Mouse (Mus musculus) hindbrain, embryonic 16.5 days (tissue): ENCODE measurements around the gene Gm43951. TPM values are rescaled to one million over a fixed set of nuclear protein-coding genes. Genes with fewer than 3 reads are reported as not detected.

Experiments
- ATAC-seq: fragments of 200-750 bp; cut with Nextera tagmentation; 2 replicates; pipeline ENCODE4 v1.8.0; 2017; ENCODE audit warnings: moderate TSS enrichment, moderate library complexity
- H3K27ac ChIP-seq: fragments of 300-500 bp; sonication (generic); 2 replicates; pipeline ENCODE4 v1.5.1; 2014; ENCODE audit warnings: low read depth, mild to moderate bottlenecking, control low read depth, low read length, moderate library complexity
- H3K27me3 ChIP-seq: fragments of 300-500 bp; sonication (generic); replicated peaks from 2 replicates; pipeline ENCODE4 v1.6.1; 2014; ENCODE audit warnings: low read length; ENCODE audit not compliant: control insufficient read depth, insufficient read depth
- H3K36me3 ChIP-seq: fragments of 300-500 bp; sonication (generic); 2 replicates; pipeline ENCODE4 v1.6.1; 2014; ENCODE audit warnings: mild to moderate bottlenecking, low read length, moderate library complexity, mixed read lengths; ENCODE audit not compliant: control insufficient read depth, insufficient read depth
- H3K4me1 ChIP-seq: fragments of 300-500 bp; sonication (generic); 2 replicates; pipeline ENCODE4 v1.6.1; 2014; ENCODE audit warnings: low read depth, low read length; ENCODE audit not compliant: control insufficient read depth, insufficient read depth
- H3K4me2 ChIP-seq: fragments of 300-500 bp; sonication (generic); 2 replicates; pipeline ENCODE4 v1.6.1; 2014; ENCODE audit warnings: mild to moderate bottlenecking, low read length, control low read depth, moderate library complexity
- H3K4me3 ChIP-seq: fragments of 300-500 bp; sonication (generic); 2 replicates; pipeline ENCODE4 v1.5.1; 2014; ENCODE audit warnings: mild to moderate bottlenecking, low read length, control low read depth, moderate library complexity
- H3K9ac ChIP-seq: fragments of 300-500 bp; sonication (generic); 2 replicates; pipeline ENCODE4 v1.6.1; 2014; ENCODE audit warnings: low read depth, mild to moderate bottlenecking, control low read depth, low read length, moderate library complexity
- H3K9me3 ChIP-seq: fragments of 300-500 bp; sonication (generic); 2 replicates; pipeline ENCODE4 v1.6.1; 2014; ENCODE audit warnings: mild to moderate bottlenecking, low read length, moderate library complexity; ENCODE audit not compliant: control insufficient read depth
- WGBS: fragments of 180-500 bp; shearing (Covaris S2); extraction: QIAGEN DNeasy Blood & Tissue Kit; methylation state at CpG from one replicate; pipeline ENCODE4 v1.1.7; 2014; 5-methylcytosine and 5-hydroxymethylcytosine counted together
- polyA plus RNA-seq: library from polyadenylated mRNA; unstranded; fragments of >200 nt; fragmentation: Nextera tagmentation; extraction: Ambion mirVana; gene quantifications from 2 replicates; pipeline ENCODE4 v1.2.1, GENCODE M21; 2015

Gm43951 gene
- polyA plus RNA-seq, 1 experiment from 2014 or later = 1.4 TPM

GRCm38 (mm10) chr11:72207204-72207833, 679 bp upstream of the Gm43951 start, which contains the start of the genes 4933427D14Rik and Txndc17:
4933427D14Rik (minus strand) TSS chr11:72207459.
Txndc17 (plus strand) TSS chr11:72207547.
- peak; percentile 93 for ATAC-seq
- H3K27me3 ChIP-seq = no peaks in the 10 kb centered on the region
- H3K4me2 ChIP-seq = peak within 1 kb of the TSS; percentile 87
- peak within 1 kb of the TSS; percentile 76 for H3K27ac ChIP-seq
- peak within 1 kb of the TSS; percentile 81 for H3K9ac ChIP-seq
- no peaks in the 10 kb centered on the region for H3K9me3 ChIP-seq
- 0% methylated on average over 42 of the region's 42 CpGs for WGBS
- H3K4me1 ChIP-seq = peaks cover 24% of the 10 kb centered on the region
- H3K4me3 ChIP-seq = peak within 1 kb of the TSS; percentile 65
- H3K36me3 ChIP-seq = peaks cover 13% of the 10 kb centered on the region

GRCm38 (mm10) chr11:72205256-72205655, 1.4 kb downstream of the Gm43951 start:
- Histone ChIP-seq H3K4me1 (peaks cover 24% of the 10 kb centered on the region), H3K9ac (peak overlapping the region; percentile 81; the same call in 1 of the 2 replicates), H3K27ac (no peak overlapping the region), H3K27me3 (no peaks in the 10 kb centered on the region), H3K4me3 (no peak overlapping the region), H3K4me2 (peak overlapping the region; percentile 87), H3K9me3 (no peaks in the 10 kb centered on the region), H3K36me3 (peaks cover 7% of the 10 kb centered on the region)
- no peak for ATAC-seq
- whole genome bisulfite sequencing = 82% methylated on average over 6 of the region's 6 CpGs

GRCm38 (mm10) chr11:72203440-72203839, 3.2 kb downstream of the Gm43951 start:
- WGBS = 72% methylated on average over 1 of the region's 1 CpGs
- Histone ChIP-seq H3K36me3 (peaks cover under 1% of the 10 kb centered on the region), H3K4me2 (no peak overlapping the region), H3K9ac (no peak overlapping the region), H3K4me1 (peaks cover 24% of the 10 kb centered on the region), H3K27ac (no peak overlapping the region), H3K27me3 (no peaks in the 10 kb centered on the region), H3K4me3 (no peak overlapping the region), H3K9me3 (no peaks in the 10 kb centered on the region)
- no peak for ATAC-seq

- peaks cover 10% of the 10 kb centered on the region for H3K36me3 ChIP-seq
- no peaks in the 10 kb centered on the region for H3K9me3 ChIP-seq
- ATAC-seq = no peak
- WGBS = 90% methylated on average over 8 of the region's 8 CpGs
- H3K27me3 ChIP-seq = no peaks in the 10 kb centered on the region
- H3K4me2 ChIP-seq = no peak overlapping the region
- no peak overlapping the region for H3K9ac ChIP-seq
- H3K4me1 ChIP-seq = no peaks in the 10 kb centered on the region
- H3K4me3 ChIP-seq = no peak overlapping the region
- no peak overlapping the region for H3K27ac ChIP-seq
Measured at GRCm38 (mm10) chr11:72196506-72196905, 10.1 kb downstream of the Gm43951 start.

- Histone ChIP-seq H3K4me2 (no peak overlapping the region), H3K36me3 (peaks cover 10% of the 10 kb centered on the region), H3K4me1 (no peaks in the 10 kb centered on the region), H3K27ac (no peak overlapping the region), H3K9ac (no peak overlapping the region), H3K27me3 (no peaks in the 10 kb centered on the region), H3K9me3 (no peaks in the 10 kb centered on the region), H3K4me3 (no peak overlapping the region)
- 95% methylated on average over 2 of the region's 2 CpGs for WGBS
- no peak for ATAC-seq
Measured at GRCm38 (mm10) chr11:72194259-72194658, 12.4 kb downstream of the Gm43951 start.

- no peaks in the 10 kb centered on the region for H3K9me3 ChIP-seq
- H3K4me3 ChIP-seq = no peak overlapping the region
- no peaks in the 10 kb centered on the region for H3K4me1 ChIP-seq
- no peak overlapping the region for H3K9ac ChIP-seq
- WGBS = 75% methylated on average over 1 of the region's 1 CpGs
- no peak overlapping the region for H3K4me2 ChIP-seq
- no peak overlapping the region for H3K27ac ChIP-seq
- H3K27me3 ChIP-seq = no peaks in the 10 kb centered on the region
- ATAC-seq = no peak
- peaks cover 10% of the 10 kb centered on the region for H3K36me3 ChIP-seq
Measured at GRCm38 (mm10) chr11:72190857-72191256, 15.8 kb downstream of the Gm43951 start.

- H3K27me3 ChIP-seq = no peaks in the 10 kb centered on the region
- no peak for ATAC-seq
- no peaks in the 10 kb centered on the region for H3K4me1 ChIP-seq
- H3K9ac ChIP-seq = no peak overlapping the region
- H3K9me3 ChIP-seq = no peaks in the 10 kb centered on the region
- 93% methylated on average over 4 of the region's 4 CpGs for WGBS
- peaks cover 19% of the 10 kb centered on the region for H3K36me3 ChIP-seq
- no peak overlapping the region for H3K4me2 ChIP-seq
- H3K4me3 ChIP-seq = no peak overlapping the region
- H3K27ac ChIP-seq = no peak overlapping the region
Measured at GRCm38 (mm10) chr11:72184252-72184651, 22.4 kb downstream of the Gm43951 start.

- no peak overlapping the region for H3K4me2 ChIP-seq
- H3K4me1 ChIP-seq = no peaks in the 10 kb centered on the region
- no peak overlapping the region for H3K9ac ChIP-seq
- H3K9me3 ChIP-seq = no peaks in the 10 kb centered on the region
- 93% methylated on average over 4 of the region's 4 CpGs for WGBS
- H3K36me3 ChIP-seq = peaks cover 20% of the 10 kb centered on the region
- H3K27ac ChIP-seq = no peak overlapping the region
- no peaks in the 10 kb centered on the region for H3K27me3 ChIP-seq
- H3K4me3 ChIP-seq = no peak overlapping the region
- no peak for ATAC-seq
Measured at GRCm38 (mm10) chr11:72181136-72181535, 25.5 kb downstream of the Gm43951 start.

- peaks cover 20% of the 10 kb centered on the region for H3K36me3 ChIP-seq
Measured at GRCm38 (mm10) chr11:72180556-72180955, 26.1 kb downstream of the Gm43951 start.

More at GRCm38 (mm10) chr11:72180556-72180955, 26.1 kb downstream of the Gm43951 start:
- Histone ChIP-seq H3K27ac (no peak overlapping the region), H3K4me2 (no peak overlapping the region), H3K9me3 (no peaks in the 10 kb centered on the region), H3K9ac (no peak overlapping the region), H3K4me1 (no peaks in the 10 kb centered on the region), H3K27me3 (no peaks in the 10 kb centered on the region), H3K4me3 (no peak overlapping the region)
- ATAC-seq = no peak
- WGBS = 93% methylated on average over 5 of the region's 5 CpGs
